Mouse (Mus musculus): ENCODE data around the gene Znhit2.
"Not testable (repeated sequence)": the region's sequence is repeated elsewhere in the genome, so short reads cannot be mapped to it uniquely, and the experiment has no call there.

The Znhit2 gene

DNA sequence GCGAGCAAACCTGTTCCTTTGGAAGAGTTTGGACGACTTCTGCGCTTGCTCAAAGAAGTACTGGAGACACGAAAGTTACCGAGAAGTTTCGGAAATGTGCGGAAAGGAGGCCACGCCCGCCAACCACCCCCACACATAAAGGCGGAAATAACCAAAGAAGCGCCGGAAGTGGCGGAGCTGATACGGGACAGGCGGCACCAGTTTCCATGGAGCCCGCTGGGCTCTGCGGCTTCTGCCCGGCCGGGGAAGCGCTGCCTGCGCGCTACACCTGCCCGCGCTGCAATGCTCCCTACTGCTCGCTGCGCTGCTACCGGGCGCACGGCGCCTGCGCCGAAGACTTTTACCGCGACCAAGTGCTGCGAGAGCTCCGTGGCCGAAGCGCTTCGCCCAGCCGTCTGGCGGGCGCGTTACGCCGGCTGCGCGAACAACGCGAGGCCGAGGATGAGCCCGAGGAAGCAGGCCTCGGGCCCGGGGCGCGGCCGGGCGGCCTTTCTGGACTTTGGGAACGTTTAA is at the start of gene Znhit2:
Gene Znhit2 (plus strand): TSS at position 172 of the 513 bp plus-strand sequence.
- DNase-seq (ENCODE audit: low spot score): peak; percentile 92

DNA sequence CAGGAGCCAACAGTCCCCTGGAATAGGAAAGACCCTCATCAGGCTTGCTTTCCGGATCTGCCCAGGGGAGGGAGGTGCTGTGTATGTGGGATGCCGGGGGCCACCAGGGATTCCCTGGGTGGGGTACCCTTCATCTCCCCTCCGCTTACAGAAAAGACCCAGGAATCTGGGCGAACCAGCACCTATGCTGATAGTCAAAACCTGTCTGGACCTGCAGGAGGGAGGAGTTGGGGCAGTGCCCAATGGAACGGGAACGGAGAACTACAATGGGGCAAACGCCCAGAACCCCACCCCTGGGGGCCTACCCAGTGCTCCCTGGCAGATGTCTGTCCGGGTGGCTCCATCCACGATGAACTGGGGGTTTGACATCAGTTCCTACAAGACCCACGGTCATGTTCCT is 47.3 kb upstream of the Znhit2 start:
- DNase-seq (ENCODE audit: low spot score): no peak

DNA sequence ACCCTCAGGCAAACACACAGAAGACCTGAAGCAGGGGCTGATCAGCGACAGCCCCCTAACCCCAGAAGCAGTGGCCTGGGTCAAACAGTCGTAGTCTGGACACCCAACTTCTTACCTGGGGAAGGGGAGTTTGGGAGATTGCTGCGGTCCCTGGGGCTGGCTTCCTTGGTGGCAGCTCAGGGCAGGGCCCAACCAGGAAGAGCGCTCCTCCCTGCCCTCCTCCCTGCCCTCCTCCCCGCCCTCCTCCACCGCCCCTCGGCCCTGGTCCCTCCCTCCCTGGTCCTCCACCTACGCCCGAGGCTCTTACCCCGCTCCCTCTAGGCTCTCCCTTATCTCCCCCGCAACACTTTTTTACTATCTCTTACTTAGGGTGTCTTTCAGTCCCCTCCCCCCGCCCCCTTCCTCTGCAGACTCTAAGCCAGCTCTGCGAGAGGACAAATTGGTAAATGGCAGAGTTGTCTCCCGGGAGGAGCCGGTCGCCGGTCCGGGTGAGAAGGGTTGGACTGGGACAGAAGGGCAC is 45.9 kb upstream of the Znhit2 start:
- peak; percentile 87 for DNase-seq (ENCODE audit: low spot score)

DNA sequence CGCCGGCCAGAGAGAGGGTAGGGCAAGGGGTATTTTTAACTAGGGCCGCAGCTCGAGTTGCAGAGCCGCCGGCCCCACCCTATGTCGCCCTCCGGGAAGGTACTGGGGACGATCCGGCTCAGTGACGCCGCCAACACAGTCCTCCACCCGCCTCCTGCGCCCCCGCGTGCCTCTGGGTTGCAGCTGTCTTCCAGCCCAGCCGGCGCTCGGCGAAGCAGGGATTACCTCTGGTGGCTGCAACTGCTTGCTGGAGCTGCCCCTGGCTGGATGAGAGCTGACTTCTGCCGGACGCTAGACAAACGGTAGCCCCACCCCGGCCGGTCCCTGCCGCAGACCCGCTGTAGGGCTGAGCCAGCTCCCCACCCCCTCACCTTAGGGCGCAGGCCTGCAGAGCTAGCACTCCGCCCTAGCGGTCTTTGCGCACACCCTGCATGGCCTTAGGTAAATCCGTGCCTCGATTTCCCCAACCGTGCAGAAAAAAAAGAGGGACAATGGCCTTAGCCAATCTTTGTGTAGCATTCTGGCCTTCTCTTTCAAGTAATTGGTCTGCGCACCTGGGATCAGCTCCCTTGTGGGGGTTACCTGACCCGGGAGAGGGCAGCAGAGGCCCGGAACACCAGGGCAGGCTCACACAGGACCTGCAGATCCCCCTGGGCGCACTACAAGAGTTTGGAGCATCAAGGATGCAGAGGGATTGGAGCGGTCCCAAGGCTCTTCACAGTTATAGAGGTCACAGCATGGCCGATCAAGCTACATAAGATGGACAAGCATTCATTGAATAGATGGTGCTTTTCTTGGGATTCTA is 45.3 kb upstream of the Znhit2 start, which contains the start of gene Capn1:
Gene Capn1 (minus strand): TSS at position 387 of the 805 bp plus-strand sequence.
- DNase-seq (ENCODE audit: low spot score): peak; percentile 82

DNA sequence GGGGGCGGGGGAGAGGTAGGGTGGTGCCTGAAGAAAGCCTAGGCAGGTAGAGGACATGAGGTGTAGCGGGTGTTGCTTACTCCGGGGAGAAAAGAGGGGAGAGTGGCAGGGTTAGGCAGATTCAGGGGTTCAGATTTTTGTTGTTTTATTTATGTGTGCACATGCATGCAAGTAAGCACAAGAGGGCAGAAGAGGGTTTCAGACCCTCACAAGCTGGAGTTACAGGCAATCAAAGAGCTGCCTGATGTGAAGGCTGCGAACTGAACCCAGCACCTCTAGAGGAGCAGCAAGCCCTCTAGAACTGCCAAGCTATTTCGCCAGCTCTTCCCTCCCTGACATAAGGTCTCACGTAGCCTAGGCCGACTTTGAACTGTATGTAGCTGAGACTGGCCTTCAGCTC is 44.5 kb upstream of the Znhit2 start:
- DNase-seq (ENCODE audit: low spot score): no peak

DNA sequence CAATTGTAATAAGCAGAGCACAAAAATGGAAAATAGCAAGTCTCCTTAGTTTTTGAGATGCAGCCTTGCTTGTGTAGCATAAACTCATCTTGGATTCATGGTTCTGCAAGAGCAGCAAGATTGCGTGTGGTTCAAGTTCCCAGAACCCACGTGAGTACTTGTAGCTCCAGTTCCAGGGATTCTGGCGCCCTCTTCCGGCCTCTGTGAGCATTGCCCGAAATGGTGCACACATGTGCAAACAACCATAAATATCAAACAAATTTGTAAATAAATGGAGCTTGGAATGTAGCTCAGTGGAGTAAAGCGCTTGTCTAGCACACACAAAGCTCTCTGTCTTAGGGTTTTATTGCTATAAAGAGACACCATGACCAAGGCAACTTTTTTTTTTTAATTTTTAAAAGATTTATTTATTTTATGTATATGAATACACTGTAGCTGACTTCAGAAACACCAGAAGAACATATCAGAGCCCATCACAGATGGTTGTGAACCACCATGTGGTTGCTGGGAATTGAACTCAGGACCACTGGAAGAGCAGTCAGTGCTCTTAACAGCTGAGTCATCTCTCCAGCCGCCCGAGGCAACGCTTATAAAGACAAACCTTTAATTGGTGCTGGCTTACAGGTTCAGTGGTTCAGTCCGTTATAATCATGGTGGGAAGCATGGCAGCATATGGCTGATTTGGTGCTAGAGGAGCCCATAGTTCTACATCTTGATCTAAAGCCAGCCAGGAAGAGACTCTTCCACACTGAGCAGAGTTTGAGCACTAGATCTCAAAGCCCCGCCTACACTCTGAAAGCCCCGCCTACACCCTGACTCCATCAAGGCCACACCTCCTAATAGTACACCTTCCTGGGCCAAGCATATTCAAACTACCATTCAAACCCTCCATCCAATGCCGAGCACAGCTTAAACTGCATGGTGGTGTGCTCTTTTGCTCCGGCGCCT is 42.6 kb upstream of the Znhit2 start:
- peak; percentile 75 for DNase-seq (ENCODE audit: low spot score)

DNA sequence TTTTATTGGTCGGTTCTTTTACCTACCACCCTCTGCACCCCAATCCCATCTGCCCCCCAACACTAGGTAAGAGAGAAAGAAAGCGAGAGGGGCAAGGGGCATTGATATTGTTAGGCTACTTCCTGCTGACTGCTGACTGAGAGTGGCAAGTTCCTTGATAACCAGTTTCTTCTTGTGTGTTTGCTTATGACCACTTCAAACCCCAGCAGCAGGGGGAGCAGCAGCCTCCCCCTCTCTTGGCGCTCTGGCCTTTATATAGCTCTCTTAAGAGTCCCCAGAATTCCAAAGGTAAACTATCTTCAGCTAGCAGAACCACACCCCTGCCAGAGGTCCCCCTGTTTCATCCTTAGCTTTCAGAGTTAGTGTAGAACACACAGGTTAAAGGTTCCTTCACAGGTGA is 40.7 kb upstream of the Znhit2 start:
- DNase-seq (ENCODE audit: low spot score): no peak

DNA sequence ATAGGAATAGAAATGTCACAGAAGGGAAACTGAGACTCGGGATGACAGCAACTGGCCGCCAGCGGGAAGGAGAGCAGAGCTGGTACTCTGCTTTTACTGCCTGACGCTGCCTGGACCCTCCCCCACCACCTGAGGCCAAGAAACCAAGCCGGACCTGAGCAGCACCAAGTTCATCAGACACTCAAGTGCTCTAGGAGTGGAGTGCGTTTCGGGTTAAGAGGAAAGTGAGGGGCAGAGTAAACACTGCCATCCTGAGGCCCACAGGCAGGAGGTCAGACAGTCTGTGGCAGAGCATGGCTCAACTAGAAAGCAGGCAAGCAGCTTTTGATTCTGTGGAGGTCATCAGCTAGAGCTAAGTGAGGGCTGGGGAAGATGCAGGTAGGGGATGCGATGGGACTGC is 37.9 kb upstream of the Znhit2 start:
- no peak for DNase-seq (ENCODE audit: low spot score)

DNA sequence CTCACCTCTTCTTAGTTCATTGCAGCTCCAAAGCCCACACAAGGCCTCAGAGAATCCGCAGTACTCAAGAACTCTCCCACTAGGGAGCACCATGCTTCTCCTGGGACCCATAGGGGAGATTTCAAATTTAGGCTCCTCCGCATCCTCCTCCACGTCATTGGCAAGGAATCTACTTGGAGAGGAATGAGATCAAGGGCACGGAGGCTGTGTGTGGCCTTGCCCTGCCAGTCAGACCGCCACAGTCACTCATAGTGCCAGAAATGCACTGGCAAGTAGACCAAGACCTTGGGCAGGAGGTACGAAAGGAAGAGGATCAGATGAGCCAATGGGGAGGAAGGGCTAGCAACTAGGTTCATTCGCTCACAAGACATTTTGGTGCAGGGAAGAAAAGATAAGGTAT is 37.1 kb upstream of the Znhit2 start:
- DNase-seq (ENCODE audit: low spot score): no peak

DNA sequence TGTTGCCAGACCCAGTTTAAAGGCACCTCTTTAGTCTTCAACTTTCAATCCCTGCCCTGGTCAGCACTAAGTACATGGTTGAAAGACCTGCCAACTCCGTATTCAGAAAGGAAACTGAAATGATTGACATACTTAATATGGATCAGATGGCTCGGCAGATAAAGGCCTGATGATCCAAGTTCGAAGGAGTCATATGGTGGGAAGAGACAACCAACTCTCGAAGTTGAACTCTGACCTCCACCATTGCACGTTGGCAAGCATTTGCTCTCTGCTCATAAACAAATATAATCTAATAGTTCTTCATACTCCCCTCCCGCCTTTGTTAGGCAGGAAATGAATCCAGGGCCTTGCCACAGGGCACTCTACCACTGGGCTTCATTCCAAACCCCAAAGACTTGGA is 32.0 kb upstream of the Znhit2 start:
- DNase-seq (ENCODE audit: low spot score): no peak

DNA sequence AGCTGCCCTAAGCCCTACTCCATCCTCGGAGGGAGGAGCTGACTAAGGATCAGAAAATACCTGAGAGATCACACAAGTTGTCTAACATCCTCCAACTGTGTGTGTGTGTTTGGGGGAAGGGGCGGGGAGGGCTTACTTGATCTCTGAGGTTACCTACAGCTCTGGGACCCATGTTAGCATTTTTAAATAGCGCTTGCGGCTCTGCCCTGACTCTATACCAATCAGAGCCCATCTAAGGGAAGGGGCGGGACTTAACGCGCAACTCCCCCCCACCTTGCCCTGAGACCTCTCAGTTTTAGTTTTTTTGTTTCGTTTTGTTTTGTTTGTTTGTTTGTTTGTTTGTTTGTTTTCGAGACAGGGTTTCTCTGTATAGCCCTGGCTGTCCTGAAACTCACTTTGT is 31.6 kb upstream of the Znhit2 start:
- no peak for DNase-seq (ENCODE audit: low spot score)

DNA sequence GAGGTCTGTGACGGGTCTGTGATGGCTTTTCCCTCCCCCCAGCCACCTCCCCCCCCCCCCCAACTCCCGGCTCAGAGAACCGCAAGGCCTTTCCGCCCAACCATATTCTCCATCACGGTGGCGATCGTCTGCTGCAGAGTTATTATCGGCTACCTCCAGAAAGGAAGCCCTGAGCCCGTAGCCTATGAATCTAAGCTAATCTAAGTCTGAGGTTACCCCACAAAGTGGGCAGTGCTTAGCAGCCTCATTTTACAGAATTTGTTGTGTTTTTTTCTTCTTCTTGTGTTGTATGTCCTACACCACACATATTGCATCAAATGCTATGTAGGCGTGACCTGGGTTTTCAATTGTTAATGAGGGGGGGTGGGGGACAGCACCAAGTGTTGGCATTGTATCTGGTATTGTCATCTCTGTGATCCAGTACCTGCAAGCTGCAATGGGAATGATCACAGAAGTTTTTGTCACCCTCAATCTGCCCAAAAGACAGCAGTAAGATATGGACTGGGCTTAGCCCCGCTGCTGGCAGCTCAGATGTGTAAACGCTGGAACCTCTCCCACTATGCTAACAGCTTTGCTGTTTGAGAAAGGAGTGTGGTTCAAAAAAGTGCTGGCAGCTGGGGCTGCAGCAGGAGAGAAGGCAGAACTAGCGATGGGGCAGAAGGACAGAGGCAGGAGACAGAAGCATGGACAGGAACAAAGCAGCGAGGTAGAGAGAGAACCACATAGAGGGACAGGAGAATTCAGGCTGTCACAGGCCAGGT is 30.3 kb upstream of the Znhit2 start:
- DNase-seq (ENCODE audit: low spot score): no peak

DNA sequence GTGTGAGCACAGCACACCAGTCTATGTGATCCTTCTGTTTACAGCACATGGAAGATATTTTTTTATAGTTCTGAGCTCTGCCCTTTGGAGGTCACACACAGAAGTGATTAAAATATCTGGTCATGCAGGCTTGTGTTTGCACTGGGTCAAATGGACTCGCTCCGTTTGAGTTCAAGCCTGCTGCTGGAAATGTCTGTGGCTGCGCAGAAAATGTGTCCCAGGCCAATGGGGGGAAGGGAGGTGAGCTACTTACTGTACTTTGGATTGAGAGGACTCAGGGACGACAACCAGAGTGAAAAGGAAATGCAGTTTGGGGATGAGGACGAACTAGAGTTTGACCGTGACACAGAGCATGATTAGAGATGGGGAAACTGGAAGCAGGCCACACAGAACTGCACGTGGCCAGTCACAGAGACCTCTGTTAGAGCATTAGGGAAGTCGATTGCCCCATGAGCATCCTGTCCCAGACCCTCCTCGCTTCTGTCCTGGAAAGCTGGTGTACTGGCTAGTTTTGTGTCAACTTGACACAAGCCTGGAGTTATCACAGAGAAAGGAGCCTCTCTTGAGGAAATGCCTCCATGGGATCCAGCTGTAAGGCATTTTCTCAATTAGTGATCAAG is 24.9 kb upstream of the Znhit2 start:
- no peak for DNase-seq (ENCODE audit: low spot score)

DNA sequence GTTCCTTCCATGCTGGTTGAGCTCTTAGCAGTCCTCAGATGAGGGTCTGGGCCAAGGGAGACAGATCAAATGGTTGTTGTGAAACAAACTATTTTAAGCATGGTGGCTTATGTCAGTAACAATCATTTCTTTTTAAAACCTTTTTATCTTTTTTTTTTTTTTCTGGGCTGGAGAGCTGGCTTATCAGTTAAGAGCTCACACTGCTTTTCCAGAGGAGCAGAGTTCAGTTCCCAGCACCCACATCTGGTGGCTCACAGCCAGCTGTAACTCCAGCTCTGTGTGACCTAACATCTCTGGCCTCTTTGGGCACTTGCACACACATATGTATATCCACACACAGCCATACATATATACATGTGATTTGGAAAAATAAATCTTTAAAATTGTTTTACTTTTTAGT is 23.3 kb upstream of the Znhit2 start:
- no peak for DNase-seq (ENCODE audit: low spot score)

DNA sequence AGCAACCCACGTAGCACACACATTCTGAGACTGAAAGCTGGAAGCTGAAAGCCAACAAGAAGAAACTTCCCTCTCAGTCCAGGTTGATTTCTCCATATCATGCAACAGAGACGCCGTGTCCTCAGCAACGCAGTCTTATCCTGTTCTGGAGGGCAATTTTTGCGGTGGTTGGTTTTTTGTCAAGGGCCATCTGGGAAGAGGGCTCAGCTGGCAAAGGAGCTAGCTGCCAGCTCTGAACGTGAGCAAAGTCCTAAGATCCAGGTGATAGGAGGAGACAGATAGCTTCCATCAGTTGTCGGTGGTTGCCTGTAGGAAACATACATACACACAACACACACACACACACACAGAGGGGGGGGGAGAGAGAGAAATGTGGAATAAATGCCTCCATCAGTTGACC is 22.7 kb upstream of the Znhit2 start:
- no peak for DNase-seq (ENCODE audit: low spot score)

DNA sequence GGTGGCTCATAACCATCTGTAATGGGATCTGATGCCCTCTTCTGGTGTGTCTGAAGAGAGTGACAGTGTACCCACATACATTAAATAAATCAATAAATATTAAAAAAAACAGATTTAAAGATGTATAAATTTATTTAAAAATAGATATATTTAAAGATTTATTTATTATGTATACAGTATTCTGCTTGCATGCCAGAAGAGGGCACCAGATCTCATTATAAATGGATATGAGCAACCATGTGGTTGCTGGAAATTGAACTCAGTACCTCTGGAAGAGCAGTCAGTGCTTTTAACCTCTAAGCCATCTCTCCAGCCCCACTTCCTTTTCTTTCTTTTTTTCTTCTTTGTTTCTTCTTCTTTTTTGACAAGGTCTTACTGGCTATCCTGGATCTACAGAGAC is 21.0 kb upstream of the Znhit2 start:
- no peak for DNase-seq (ENCODE audit: low spot score)

DNA sequence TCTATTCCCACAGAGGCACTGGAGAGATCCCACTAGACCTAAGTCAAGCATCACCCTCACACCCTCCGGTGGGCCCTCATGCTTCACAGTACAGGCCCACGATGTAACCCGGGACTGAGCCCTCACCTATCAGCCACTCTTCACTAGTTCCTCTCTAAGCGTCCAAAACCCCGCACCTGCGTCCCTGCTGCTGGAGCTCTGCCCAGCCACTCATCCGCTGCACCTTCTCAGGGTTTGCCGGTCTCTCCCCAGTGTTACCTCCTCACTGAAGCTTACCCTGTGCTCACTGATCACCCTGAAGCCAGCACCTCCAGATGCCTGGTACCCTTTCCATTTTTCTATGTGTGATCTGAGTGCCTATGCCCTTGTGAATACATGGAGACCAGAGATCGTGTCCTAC is 18.7 kb upstream of the Znhit2 start:
- DNase-seq (ENCODE audit: low spot score): no peak

DNA sequence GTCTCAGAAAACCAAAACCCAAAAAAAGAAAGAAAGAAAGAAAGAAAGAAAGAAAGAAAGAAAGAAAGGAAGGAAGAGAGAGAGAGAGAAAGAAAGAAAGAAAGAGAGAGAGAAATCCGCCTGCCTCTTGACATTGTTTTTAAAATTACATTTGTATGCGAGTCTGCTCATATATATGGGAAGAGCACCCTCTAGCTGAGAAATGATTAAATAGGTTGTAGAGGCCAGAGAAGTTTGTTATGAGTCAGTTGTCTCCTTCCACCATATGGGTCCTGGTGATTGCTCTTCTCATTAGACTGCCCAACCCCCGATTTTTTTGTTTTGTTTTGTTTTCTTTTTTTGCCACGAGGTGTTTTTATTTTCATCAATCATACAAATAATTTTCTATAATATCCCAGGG is 16.9 kb upstream of the Znhit2 start:
- not testable (repeated sequence) for DNase-seq (ENCODE audit: low spot score)

DNA sequence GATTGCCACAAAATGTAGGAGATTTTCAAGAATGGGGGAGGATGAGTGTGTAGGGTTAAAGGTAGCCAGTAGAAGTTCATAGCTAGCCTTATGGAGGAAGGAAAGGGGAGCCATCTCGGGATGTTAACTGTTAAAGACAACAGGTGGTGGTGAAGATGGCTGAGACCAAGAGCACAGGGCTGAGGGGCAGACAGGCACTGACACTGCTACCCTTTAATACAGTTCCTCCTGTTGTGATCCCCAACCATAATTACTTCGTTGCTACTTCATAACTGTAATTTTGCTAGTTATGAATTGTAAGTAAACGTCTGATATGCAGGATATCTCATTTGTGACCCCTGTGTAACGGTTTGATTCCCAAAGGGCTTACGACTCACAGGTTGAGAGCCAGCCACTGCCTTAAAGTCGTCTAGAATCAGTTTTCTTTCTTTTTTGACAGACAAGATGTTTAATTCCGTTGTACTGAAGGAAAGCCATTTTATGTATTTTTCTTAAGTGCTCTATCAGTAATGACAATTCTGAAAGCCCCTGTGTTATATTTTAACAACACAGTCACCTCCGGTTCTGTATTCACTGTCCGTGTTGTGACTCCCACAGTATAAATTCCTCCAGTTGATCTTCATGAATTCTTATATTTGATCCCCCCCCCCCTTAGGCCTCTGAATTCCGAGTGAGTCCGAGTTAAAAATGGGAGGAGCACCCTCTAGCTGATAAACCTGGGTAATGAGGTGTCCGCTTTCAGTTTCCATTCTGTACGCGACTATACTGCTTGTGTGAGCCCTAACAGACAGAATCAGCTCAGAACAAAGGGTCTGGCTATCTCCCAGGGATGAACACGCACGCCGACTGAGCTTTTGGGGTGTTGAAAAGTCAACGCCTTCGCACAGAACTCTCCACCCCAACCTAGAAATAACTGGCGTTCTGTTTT is 15.4 kb upstream of the Znhit2 start:
- DNase-seq (ENCODE audit: low spot score): no peak

All from yolk sac, embryonic 10.5 days (tissue).